Mouse (Mus musculus): Measurements from ENCODE around the gene Pla1a.
A peak's percentile ranks its signal among the peaks of the same experiment; 100 is the strongest.
"Not testable (repeated sequence)": the region's sequence is repeated elsewhere in the genome, so short reads cannot be mapped to it uniquely, and the experiment has no call there.

The Pla1a gene

DNA sequence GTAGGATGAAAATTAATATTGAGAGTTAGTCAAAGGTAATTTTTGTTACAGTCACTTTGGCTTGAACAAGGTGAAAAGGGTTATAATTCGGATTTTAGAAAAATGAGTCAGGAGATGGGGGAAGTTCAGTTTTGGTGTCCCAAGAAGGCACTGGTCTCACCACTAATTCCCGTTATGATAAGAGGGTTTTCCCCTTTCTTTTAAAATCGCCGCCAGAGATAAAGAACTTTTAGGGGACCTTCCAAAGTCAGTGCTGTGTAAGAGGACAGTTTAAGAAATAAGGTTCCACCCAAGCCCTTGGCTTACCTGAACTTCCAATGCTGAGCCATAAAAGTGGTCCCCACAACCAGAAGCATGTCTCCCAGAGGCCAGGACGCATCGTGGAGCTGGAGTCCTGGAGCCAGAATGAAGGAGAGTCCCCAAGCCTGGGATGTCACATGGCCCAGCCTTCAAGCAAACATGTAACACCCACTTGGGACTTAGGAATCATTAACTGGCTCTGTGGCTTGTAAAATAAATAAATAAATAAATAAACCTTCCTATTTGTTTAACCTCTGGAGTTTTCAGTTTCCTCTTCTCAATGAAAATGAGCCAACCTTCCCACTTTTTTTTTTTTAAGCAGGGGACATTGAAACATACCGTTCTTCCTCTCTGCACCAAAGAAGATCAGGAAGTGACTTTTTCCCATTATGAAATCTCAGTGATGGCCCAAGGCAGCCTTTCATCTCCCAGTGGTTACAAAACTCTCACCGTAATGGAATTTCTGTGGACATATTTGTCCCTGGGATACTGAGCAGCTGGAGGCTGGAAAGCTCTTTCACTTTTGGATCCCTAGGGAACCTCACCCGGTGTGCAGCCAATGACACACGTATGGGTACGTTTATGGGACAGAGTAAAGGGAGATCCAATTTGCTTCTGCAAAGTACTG lies at the start of gene Pla1a:
Gene Pla1a, minus strand, starts transcription at position 648 of the 928 bp plus-strand sequence.
- no peak for DNase-seq

DNA sequence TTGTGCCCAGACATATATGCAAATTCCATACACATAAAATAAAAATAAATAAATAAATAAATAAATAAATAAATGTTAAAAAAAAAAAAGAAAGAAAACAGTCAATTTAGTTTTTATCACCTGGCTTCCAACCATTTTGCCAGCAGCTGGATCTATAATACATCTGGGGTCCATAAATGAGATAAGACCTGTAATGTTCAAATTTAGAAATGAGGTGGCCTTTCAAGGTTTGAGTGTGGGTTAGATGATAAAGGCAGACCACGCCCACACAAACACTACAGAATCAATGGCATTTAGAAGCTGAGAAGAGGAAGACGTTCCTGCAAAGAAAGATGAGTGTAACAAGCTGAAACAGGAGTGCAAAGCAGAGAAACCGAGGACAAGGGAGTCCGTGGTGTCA lies 48.4 kb upstream of the Pla1a start:
- DNase-seq = no peak

DNA sequence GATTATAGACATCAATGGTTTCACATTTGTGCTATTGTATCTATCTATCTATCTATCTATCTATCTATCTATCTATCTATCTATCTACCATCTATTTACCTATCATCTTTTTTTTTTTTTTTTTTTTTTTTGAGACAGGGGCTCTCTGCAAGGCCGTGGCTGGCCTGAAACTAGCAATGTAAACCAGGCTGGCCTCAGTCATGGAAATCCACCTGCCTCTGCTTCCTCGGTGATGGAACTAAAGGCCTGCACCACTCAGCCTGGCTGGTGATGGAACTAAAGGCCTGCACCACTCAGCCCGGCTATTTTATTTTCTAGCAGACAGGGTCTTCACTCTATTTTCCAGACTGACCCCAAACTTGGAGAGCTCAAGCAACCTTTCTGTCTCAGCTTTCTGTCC lies 45.4 kb upstream of the Pla1a start:
- DNase-seq = no peak

DNA sequence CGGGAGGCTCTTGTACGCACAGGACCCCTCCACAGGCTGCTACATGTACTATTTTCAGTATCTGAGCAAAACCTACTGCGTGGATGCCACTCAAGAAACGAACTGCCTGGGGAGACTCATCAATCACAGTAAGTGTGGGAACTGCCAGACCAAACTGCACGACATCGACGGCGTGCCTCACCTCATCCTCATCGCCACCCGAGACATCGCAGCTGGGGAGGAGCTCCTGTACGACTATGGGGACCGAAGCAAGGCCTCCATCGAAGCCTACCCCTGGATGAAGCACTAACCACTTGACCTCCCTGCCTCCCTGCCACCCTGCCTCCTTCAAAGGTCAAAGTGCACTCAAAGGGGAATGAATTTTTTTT lies 44.3 kb upstream of the Pla1a start:
- not testable (repeated sequence) for DNase-seq

GRCm38 (mm10) chr16:38476312-38477240 lies 43.6 kb upstream of the Pla1a start:
- DNase-seq = peak; percentile 25

DNA sequence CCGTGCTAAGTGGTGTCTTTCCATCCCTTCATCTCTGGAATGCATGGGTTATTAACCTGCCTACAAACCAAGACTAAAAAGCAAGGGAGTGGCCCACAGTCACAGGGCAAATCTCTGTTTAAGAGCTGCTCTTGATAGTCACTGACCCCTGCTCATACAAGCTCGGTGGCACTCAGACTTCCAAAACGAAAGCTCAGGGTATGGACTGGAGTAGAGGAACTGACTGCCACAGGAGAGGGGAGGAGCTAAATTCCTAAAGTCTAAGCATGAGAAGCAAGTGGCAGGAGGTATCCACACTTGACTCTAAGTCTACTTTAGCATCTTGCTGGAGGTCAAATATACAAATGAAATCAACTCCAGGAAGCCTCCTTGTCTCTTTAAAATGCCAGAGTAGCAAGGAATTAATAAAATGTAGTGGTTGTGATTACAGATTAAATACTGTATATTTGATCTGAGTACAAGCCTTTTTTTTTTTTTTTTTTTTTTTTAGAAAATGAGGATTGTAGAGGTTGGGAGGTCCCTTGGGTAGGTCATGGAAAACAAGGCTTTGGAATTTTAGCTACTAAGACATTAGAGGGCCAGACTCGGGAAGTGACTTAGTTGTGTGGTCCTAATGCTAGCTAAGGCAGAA lies 42.9 kb upstream of the Pla1a start:
- DNase-seq = no peak

GRCm38 (mm10) chr16:38474677-38475286 lies 41.8 kb upstream of the Pla1a start:
- no peak for DNase-seq

GRCm38 (mm10) chr16:38473661-38474060 lies 40.7 kb upstream of the Pla1a start:
- DNase-seq = no peak

- DNase-seq = no peak
Measured at GRCm38 (mm10) chr16:38472507-38472873, 39.5 kb upstream of the Pla1a start.

DNA sequence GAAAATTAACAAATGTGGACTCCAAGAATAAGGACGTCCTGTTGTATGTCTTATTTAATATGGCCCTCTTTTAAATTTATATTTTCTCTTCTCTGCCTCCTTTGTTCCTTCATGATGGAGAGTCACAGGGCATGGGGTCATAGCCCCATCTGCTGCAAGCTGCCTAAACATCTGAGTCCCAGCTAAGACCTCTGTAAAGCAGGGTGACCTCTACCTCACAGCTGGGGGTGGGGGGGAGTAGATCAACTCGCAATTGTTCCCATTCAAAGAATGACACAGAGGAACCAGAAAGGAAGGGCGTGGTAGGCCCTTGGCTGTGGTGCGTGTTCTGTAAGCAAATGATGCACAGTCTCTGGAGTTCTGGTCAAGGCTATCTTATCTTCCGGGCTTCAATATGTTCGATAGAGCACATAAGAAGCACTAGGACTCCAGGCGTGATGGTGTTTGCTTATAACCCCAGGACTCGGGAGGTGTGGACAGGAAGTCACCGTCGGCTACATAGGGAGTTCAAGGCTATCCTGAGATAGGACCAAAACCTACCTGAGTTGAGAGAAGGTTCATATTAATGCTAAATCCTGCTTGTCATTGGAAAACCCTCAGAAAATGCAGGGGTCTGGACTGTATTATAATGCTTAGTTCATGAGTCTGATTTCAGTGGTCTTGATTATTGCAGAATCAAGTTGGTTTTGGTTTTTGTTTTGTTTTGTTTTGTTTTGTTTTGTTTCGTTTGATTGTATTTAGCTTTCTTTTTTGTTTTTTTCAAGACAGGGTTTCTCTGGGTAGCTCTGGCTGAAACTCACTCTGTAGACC lies 39.0 kb upstream of the Pla1a start:
- no peak for DNase-seq

GRCm38 (mm10) chr16:38469437-38469836 lies 36.5 kb upstream of the Pla1a start:
- DNase-seq = no peak

DNA sequence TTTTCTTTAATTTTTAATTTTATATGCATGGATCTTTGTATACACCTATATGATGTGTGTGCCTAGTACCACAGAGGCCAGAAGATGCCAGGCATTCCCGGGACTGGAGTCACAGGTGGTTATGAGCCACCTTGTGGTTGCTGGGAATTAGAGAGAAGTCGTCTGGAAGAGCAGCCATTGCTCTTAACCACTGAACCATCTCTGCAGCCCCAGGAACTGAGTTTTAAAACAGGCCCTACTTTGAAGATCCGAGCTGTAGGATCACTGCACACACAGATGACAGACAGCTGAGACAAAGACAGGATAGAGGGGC lies 35.7 kb upstream of the Pla1a start:
- no peak for DNase-seq

DNA sequence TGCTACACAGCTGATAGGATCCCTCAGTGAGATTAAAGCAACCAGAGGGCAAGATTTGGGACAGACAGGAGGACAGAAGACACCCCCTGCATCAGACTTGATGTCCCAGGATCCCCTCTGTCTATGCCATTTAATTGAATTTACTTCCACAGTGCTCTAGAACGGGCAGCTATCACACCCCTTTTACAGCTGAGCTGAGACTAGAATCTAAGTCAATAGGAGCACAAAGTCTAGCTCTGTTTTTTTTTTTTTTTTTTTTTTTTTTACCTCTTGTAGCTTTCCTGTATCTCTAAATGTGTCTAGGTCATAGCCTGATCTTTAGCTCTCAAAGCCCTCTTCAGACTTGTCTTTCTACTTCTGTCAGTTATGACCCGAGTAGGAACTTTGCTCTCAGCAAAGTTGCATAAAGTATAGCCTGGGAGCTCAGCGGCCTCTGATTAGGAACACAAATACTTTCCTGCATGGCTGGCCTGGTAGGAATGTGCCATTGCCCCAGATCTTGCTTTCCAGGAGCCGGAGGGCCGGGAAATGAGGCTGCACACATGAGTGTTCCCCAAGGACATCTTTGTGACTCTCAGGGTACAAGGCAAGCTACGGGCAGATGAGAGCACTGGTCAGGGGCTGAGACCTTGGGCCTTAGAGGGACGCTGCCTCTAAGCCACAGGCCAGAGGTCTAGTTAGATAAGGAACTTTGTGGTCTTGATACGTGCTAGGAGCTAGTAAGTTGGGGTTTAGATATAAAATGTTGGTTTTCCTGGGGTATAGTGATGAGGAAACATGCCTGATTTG lies 35.2 kb upstream of the Pla1a start:
- DNase-seq = no peak

DNA sequence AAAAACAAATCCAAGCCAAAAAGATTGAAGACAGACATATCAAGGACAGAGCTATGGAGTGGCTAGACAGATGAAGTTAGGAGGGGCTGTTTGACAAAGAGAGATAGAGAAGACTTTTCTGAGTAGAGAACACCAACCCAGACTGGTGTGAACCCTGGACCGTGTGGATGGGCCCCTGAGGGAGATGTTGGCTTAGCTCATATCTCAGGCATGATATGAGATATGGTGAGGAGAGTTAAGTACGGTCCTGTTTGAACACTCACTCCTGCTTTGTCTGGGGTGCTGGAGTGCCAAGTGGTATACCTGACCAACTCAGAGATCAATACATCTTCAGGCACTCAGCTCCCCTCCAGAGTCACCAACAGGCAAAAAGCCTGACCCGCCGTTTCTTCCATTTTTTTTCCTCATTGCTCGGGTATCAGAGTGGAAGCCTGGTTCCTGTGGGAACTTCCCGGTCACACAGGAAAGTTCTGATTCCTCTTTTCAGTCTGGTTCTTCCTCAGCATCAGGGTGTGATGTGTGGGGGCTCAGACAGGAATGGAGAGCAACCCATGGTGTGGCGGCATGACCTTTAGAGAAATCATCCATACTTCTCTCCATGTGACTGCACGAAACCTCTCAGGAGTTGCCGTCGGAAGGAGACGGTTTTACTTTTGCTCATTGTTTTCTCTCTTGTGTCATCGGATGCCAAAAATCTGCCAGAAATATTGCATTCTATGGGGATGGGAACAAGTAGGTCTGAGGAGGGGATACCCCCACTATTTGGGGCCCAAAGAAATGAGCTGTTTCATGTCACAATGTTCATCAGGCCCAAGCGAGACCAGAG lies 34.4 kb upstream of the Pla1a start:
- DNase-seq = no peak

DNA sequence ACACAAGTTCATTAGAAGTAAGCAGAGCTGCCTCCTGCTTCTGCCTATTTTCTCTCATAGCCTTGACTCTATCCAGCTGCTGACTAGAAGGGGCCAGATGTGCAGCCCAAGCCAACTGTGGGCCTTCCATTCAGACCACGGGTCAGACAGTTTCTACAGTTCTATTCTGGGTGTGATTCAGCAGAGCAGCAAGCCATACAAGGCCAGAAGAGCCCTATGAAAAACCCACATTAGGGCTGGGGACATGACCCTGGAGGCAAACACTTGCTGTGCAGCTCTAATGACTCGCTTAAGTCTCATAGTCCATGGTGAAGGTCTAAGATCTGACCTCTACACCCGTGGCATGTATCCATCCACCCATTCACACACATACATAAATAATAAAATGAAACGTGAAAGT lies 33.1 kb upstream of the Pla1a start:
- no peak for DNase-seq

GRCm38 (mm10) chr16:38463305-38463704 lies 30.4 kb upstream of the Pla1a start:
- no peak for DNase-seq

- no peak for DNase-seq
Measured at GRCm38 (mm10) chr16:38462161-38462560, 29.2 kb upstream of the Pla1a start.

DNA sequence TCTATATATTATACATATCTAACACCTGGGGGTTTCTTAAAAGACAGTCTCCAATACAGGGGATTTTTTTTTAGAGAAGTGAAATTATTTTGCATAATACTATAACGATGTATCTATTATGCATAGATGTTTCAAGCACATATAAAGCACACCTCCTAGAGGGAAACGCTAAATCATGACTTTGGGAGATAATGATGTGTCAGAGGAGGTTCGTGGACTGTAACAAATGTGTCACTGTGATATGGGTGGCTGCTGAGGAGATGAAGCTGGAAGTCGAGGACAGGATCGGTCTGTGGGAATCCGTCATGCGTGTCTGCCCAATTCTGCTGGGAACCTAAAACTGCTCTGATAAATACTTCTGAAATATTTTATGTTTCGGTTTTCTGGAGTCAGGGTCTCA lies 28.8 kb upstream of the Pla1a start:
- DNase-seq = no peak

- no peak for DNase-seq
Measured at GRCm38 (mm10) chr16:38459990-38460389, 27.0 kb upstream of the Pla1a start.

DNA sequence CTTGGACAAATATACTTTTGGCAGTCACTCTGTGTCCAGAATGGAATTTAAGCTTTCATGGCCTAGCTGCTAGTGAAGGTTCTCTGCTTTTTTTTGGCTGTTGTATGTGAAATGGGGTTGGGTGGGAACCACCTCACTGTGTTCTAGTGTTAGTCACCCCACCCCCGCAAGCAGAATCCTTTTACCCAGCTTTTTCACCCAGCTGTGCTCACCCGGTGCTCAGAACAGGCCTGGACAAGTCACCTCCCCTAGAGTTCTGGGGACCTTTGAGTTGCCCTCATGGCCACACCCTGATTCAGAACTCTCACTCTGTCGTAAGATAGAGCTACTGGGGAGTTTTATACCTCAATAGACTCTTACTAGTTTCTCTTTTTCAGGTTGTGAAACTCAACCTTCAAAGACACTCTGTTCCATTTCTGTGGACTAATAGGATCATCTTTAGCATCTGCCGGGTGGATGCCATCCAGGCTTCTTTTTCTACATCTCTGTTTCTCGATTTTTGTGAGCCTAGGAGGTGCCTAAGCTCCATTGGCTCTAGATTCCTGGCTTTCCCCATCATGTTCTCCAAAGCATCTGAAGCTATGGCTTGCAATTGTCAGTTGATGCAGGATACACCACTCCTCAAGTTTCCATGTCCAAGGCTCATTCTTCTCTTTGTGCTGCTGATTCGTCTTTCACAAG lies 25.8 kb upstream of the Pla1a start:
- DNase-seq = no peak
